ENCODE assay signal across 7 mouse cellular contexts in the genomic region with DNA sequence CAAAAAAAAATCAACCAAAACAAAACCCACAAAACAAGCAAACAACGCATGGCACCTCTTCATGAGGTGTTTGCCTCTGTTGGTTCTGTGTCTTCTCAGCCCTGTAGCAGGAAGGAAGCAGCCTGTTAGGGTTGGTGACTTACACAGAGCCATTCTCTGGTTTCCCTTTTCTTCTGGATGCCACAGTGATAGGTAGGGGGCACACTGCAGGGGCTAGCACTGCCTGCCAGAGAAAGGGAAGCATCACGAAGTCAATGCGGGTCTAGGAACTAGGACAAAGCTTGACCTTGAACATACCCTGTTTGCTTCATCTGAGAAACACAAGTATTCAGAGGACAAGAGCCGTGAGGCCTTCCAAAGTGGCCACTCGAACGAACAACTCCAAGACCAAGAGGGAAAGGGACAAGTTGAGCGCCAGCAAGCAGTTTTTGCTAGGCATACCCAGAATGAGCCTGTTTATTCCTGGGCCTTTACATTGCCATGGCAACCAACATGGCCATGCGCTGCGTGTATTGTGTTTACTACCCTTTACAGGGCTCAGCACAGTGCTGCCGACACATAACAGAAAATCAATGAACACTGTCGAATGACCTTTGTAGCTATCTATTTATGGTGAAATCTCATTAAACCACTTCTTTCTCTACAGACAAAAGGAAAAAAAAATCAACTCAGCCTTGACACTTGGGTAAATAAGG.
DNase-seq lines count a peak whose midpoint lies in the region; ATAC-seq and TF ChIP-seq lines count a peak whose summit lies in the region.

No protein-coding gene starts in this region.

- DNase-seq in brain, adult 2 months (ENCODE audit: low read depth, low spot score): peak; percentile 72
- DNase-seq in forebrain, embryonic 11.5 days (ENCODE audit: low spot score): peak; percentile 54
- peak; percentile 24 for DNase-seq in kidney, postnatal 10 days
- DNase-seq in midbrain, postnatal 0 days (ENCODE audit: low spot score): peak; percentile 75
- DNase-seq in ovary, postnatal 10 days (ENCODE audit: low spot score): no peak
- no peak for DNase-seq in adrenal gland, postnatal 4 days (ENCODE audit: low spot score in 2 of 2)

- TF ChIP-seq CTCF in midbrain, postnatal 0 days (IDR thresholded peaks at IDR 0.05): no peak

- no peaks in the 10 kb centered on the region for H3K9me3 ChIP-seq in forebrain, embryonic 11.5 days (ENCODE audit: control insufficient read depth, low read length)
- H3K9me3 ChIP-seq in midbrain, postnatal 0 days (ENCODE audit: low read length): no peaks in the 10 kb centered on the region

- no peak overlapping the region for H3K4me2 ChIP-seq in forebrain, embryonic 11.5 days (ENCODE audit: low read depth, low read length, severe bottlenecking)
- no peak overlapping the region for H3K4me2 ChIP-seq in midbrain, postnatal 0 days (ENCODE audit: low read depth, low read length, poor library complexity, severe bottlenecking)

- H3K27ac ChIP-seq in forebrain, embryonic 11.5 days (ENCODE audit: low read depth, low read length): no peak overlapping the region
- no peak overlapping the region for H3K27ac ChIP-seq in midbrain, postnatal 0 days (ENCODE audit: low read depth, low read length)

- ATAC-seq in forebrain, embryonic 11.5 days (replicated peaks; ENCODE audit: low FRiP score): peak; percentile 96
- peak; percentile 88 for ATAC-seq in midbrain, postnatal 0 days (ENCODE audit: low FRiP score)
- no peak for ATAC-seq in megakaryocyte, adult 5-6 weeks (ENCODE audit: poor library complexity, severe bottlenecking)

- WGBS in forebrain, embryonic 11.5 days: 41% methylated on average over 11 of the region's 11 CpGs
- 31% methylated on average over 11 of the region's 11 CpGs for WGBS in midbrain, postnatal 0 days

- H3K27me3 ChIP-seq in forebrain, embryonic 11.5 days (ENCODE audit: control insufficient read depth, insufficient read depth, low read length): no peaks in the 10 kb centered on the region
- H3K27me3 ChIP-seq in midbrain, postnatal 0 days (ENCODE audit: insufficient read depth, low read length): no peaks in the 10 kb centered on the region

- H3K36me3 ChIP-seq in forebrain, embryonic 11.5 days (ENCODE audit: control insufficient read depth, insufficient read depth, low read length): no peaks in the 10 kb centered on the region
- H3K36me3 ChIP-seq in midbrain, postnatal 0 days (ENCODE audit: insufficient read depth, low read length): no peaks in the 10 kb centered on the region

- H3K9ac ChIP-seq in forebrain, embryonic 11.5 days (ENCODE audit: low read length): no peak overlapping the region
- no peak overlapping the region for H3K9ac ChIP-seq in midbrain, postnatal 0 days (replicated peaks; ENCODE audit: low read length, poor library complexity, severe bottlenecking)

- H3K4me1 ChIP-seq in forebrain, embryonic 11.5 days (replicated peaks; ENCODE audit: control insufficient read depth, insufficient read depth, low read length): no peaks in the 10 kb centered on the region
- 0 out of 2 replicates have a peak, but pooled peaks cover 4% of the 10 kb centered on the region for H3K4me1 ChIP-seq in midbrain, postnatal 0 days (ENCODE audit: insufficient read depth, low read length)

- H3K4me3 ChIP-seq in forebrain, embryonic 11.5 days (ENCODE audit: low read depth, low read length): no peak overlapping the region
- no peak overlapping the region for H3K4me3 ChIP-seq in midbrain, postnatal 0 days (ENCODE audit: low read depth, low read length)

Comparison
In these comparisons a context has a peak if more than half of its experiments do, and no peak if none do; other contexts are left out.
1. DNase-seq: peak in brain, adult 2 months (single experiment), forebrain, embryonic 11.5 days (single experiment), kidney, postnatal 10 days (single experiment) and midbrain, postnatal 0 days (single experiment); none in ovary, postnatal 10 days (single experiment) and adrenal gland, postnatal 4 days (0 of 2).